Mouse (Mus musculus): ENCODE measurements around the gene Cacna1b. TPM values are rescaled to one million over a fixed set of nuclear protein-coding genes. Genes with fewer than 3 reads are reported as not detected.

Cacna1b gene
- polyA plus RNA-seq, 1 experiment from 2014 or later = 12.0 TPM

- Histone ChIP-seq H3K9me3 (ENCODE audit: control insufficient read depth, low read length) (no peaks in the 10 kb centered on the region), H3K36me3 (ENCODE audit: control insufficient read depth, insufficient read depth, low read length) (peaks cover 53% of the 10 kb centered on the region), H3K4me1 (ENCODE audit: control insufficient read depth, insufficient read depth, low read length) (no peaks in the 10 kb centered on the region), H3K27me3 (ENCODE audit: control insufficient read depth, insufficient read depth, low read length) (no peaks in the 10 kb centered on the region), H3K27ac (replicated peaks; ENCODE audit: low read depth, low read length) (no peak overlapping the region), H3K4me2 (ENCODE audit: low read length) (no peak overlapping the region), H3K4me3 (replicated peaks; ENCODE audit: low read depth, low read length) (no peak overlapping the region), H3K9ac (replicated peaks; ENCODE audit: low read length) (no peak overlapping the region)
- ATAC-seq (ENCODE audit: low FRiP score, low TSS enrichment) (no peak), DNase-seq (no peak)
- 79% methylated on average over 7 of the region's 7 CpGs for WGBS
Observed at GRCm38 (mm10) chr2:24747878-24748277, 15.1 kb downstream of the Cacna1b start.

GRCm38 (mm10) chr2:24739701-24740100, 23.3 kb downstream of the Cacna1b start:
- 94% methylated on average over 5 of the region's 5 CpGs for WGBS
- Histone ChIP-seq H3K27ac (replicated peaks; ENCODE audit: low read depth, low read length) (no peak overlapping the region), H3K36me3 (ENCODE audit: control insufficient read depth, insufficient read depth, low read length) (0 out of 2 replicates have a peak, but pooled peaks cover 8% of the 10 kb centered on the region), H3K4me3 (replicated peaks; ENCODE audit: low read depth, low read length) (no peak overlapping the region), H3K4me2 (ENCODE audit: low read length) (no peak overlapping the region), H3K9ac (replicated peaks; ENCODE audit: low read length) (no peak overlapping the region), H3K4me1 (ENCODE audit: control insufficient read depth, insufficient read depth, low read length) (no peaks in the 10 kb centered on the region), H3K27me3 (ENCODE audit: control insufficient read depth, insufficient read depth, low read length) (no peaks in the 10 kb centered on the region), H3K9me3 (ENCODE audit: control insufficient read depth, low read length) (no peaks in the 10 kb centered on the region)
- ATAC-seq (ENCODE audit: low FRiP score, low TSS enrichment) (no peak), DNase-seq (no peak)

- H3K4me1 ChIP-seq (ENCODE audit: control insufficient read depth, insufficient read depth, low read length) = no peaks in the 10 kb centered on the region
- H3K27ac ChIP-seq (replicated peaks; ENCODE audit: low read depth, low read length) = no peak overlapping the region
- ATAC-seq (ENCODE audit: low FRiP score, low TSS enrichment) = no peak
- DNase-seq = no peak
- no peaks in the 10 kb centered on the region for H3K27me3 ChIP-seq (ENCODE audit: control insufficient read depth, insufficient read depth, low read length)
- H3K36me3 ChIP-seq (ENCODE audit: control insufficient read depth, insufficient read depth, low read length) = peaks cover 36% of the 10 kb centered on the region
- H3K9me3 ChIP-seq (ENCODE audit: control insufficient read depth, low read length) = no peaks in the 10 kb centered on the region
- H3K4me2 ChIP-seq (ENCODE audit: low read length) = no peak overlapping the region
- H3K9ac ChIP-seq (replicated peaks; ENCODE audit: low read length) = no peak overlapping the region
- 91% methylated on average over 4 of the region's 4 CpGs for WGBS
- no peak overlapping the region for H3K4me3 ChIP-seq (replicated peaks; ENCODE audit: low read depth, low read length)
Observed at GRCm38 (mm10) chr2:24733157-24733556, 29.8 kb downstream of the Cacna1b start.

- no peak for ATAC-seq (ENCODE audit: low FRiP score, low TSS enrichment)
- DNase-seq = no peak
- WGBS = 96% methylated on average over 4 of the region's 4 CpGs
Observed at GRCm38 (mm10) chr2:24725865-24726264, 37.1 kb downstream of the Cacna1b start.

GRCm38 (mm10) chr2:24719645-24720379, 43.1 kb downstream of the Cacna1b start:
- H3K27ac ChIP-seq (replicated peaks; ENCODE audit: low read depth, low read length) = no peak overlapping the region
- no peak overlapping the region for H3K4me2 ChIP-seq (ENCODE audit: low read length)
- peaks cover 39% of the 10 kb centered on the region for H3K36me3 ChIP-seq (ENCODE audit: control insufficient read depth, insufficient read depth, low read length)
- H3K9ac ChIP-seq (replicated peaks; ENCODE audit: low read length) = no peak overlapping the region
- H3K9me3 ChIP-seq (ENCODE audit: control insufficient read depth, low read length) = no peaks in the 10 kb centered on the region
- WGBS = 95% methylated on average over 14 of the region's 14 CpGs
- H3K4me1 ChIP-seq (ENCODE audit: control insufficient read depth, insufficient read depth, low read length) = no peaks in the 10 kb centered on the region
- no peak overlapping the region for H3K4me3 ChIP-seq (replicated peaks; ENCODE audit: low read depth, low read length)
- no peaks in the 10 kb centered on the region for H3K27me3 ChIP-seq (ENCODE audit: control insufficient read depth, insufficient read depth, low read length)
- ATAC-seq (ENCODE audit: low FRiP score, low TSS enrichment) = no peak
- DNase-seq = no peak

More at GRCm38 (mm10) chr2:24725865-24726264, 37.1 kb downstream of the Cacna1b start:
- Histone ChIP-seq H3K9ac (replicated peaks; ENCODE audit: low read length) (no peak overlapping the region), H3K27ac (replicated peaks; ENCODE audit: low read depth, low read length) (no peak overlapping the region), H3K27me3 (ENCODE audit: control insufficient read depth, insufficient read depth, low read length) (no peaks in the 10 kb centered on the region), H3K4me2 (ENCODE audit: low read length) (no peak overlapping the region), H3K4me1 (ENCODE audit: control insufficient read depth, insufficient read depth, low read length) (no peaks in the 10 kb centered on the region), H3K36me3 (ENCODE audit: control insufficient read depth, insufficient read depth, low read length) (peaks cover 29% of the 10 kb centered on the region), H3K4me3 (replicated peaks; ENCODE audit: low read depth, low read length) (no peak overlapping the region), H3K9me3 (ENCODE audit: control insufficient read depth, low read length) (no peaks in the 10 kb centered on the region)

- ATAC-seq (ENCODE audit: low FRiP score, low TSS enrichment) (no peak), DNase-seq (no peak)
- H3K9ac ChIP-seq (replicated peaks; ENCODE audit: low read length) = no peak overlapping the region
- H3K4me3 ChIP-seq (replicated peaks; ENCODE audit: low read depth, low read length) = no peak overlapping the region
- WGBS = 83% methylated on average over 4 of the region's 4 CpGs
- peaks cover 39% of the 10 kb centered on the region for H3K36me3 ChIP-seq (ENCODE audit: control insufficient read depth, insufficient read depth, low read length)
- no peak overlapping the region for H3K27ac ChIP-seq (replicated peaks; ENCODE audit: low read depth, low read length)
- no peak overlapping the region for H3K4me2 ChIP-seq (ENCODE audit: low read length)
- no peaks in the 10 kb centered on the region for H3K9me3 ChIP-seq (ENCODE audit: control insufficient read depth, low read length)
- H3K4me1 ChIP-seq (ENCODE audit: control insufficient read depth, insufficient read depth, low read length) = no peaks in the 10 kb centered on the region
- H3K27me3 ChIP-seq (ENCODE audit: control insufficient read depth, insufficient read depth, low read length) = no peaks in the 10 kb centered on the region
Observed at GRCm38 (mm10) chr2:24718906-24719305, 44.0 kb downstream of the Cacna1b start.

GRCm38 (mm10) chr2:24717963-24718362, 45.0 kb downstream of the Cacna1b start:
- peaks cover 39% of the 10 kb centered on the region for H3K36me3 ChIP-seq (ENCODE audit: control insufficient read depth, insufficient read depth, low read length)
- no peaks in the 10 kb centered on the region for H3K9me3 ChIP-seq (ENCODE audit: control insufficient read depth, low read length)
- 83% methylated on average over 7 of the region's 7 CpGs for WGBS
- no peak overlapping the region for H3K4me2 ChIP-seq (ENCODE audit: low read length)
- no peak overlapping the region for H3K4me3 ChIP-seq (replicated peaks; ENCODE audit: low read depth, low read length)
- DNase-seq (no peak), ATAC-seq (ENCODE audit: low FRiP score, low TSS enrichment) (no peak)
- H3K27ac ChIP-seq (replicated peaks; ENCODE audit: low read depth, low read length) = no peak overlapping the region
- H3K4me1 ChIP-seq (ENCODE audit: control insufficient read depth, insufficient read depth, low read length) = no peaks in the 10 kb centered on the region
- H3K9ac ChIP-seq (replicated peaks; ENCODE audit: low read length) = no peak overlapping the region
- H3K27me3 ChIP-seq (ENCODE audit: control insufficient read depth, insufficient read depth, low read length) = no peaks in the 10 kb centered on the region

- no peak overlapping the region for H3K4me2 ChIP-seq (ENCODE audit: low read length)
- no peaks in the 10 kb centered on the region for H3K27me3 ChIP-seq (ENCODE audit: control insufficient read depth, insufficient read depth, low read length)
- no peaks in the 10 kb centered on the region for H3K9me3 ChIP-seq (ENCODE audit: control insufficient read depth, low read length)
- no peak for DNase-seq
- no peak overlapping the region for H3K4me3 ChIP-seq (replicated peaks; ENCODE audit: low read depth, low read length)
- peaks cover 39% of the 10 kb centered on the region for H3K36me3 ChIP-seq (ENCODE audit: control insufficient read depth, insufficient read depth, low read length)
- no peaks in the 10 kb centered on the region for H3K4me1 ChIP-seq (ENCODE audit: control insufficient read depth, insufficient read depth, low read length)
- 90% methylated on average over 4 of the region's 4 CpGs for WGBS
- ATAC-seq (ENCODE audit: low FRiP score, low TSS enrichment) = no peak
- no peak overlapping the region for H3K9ac ChIP-seq (replicated peaks; ENCODE audit: low read length)
- H3K27ac ChIP-seq (replicated peaks; ENCODE audit: low read depth, low read length) = no peak overlapping the region
Observed at GRCm38 (mm10) chr2:24717461-24717860, 45.5 kb downstream of the Cacna1b start.

GRCm38 (mm10) chr2:24705929-24706328, 57.0 kb downstream of the Cacna1b start:
- Histone ChIP-seq H3K4me1 (ENCODE audit: control insufficient read depth, insufficient read depth, low read length) (no peaks in the 10 kb centered on the region), H3K36me3 (ENCODE audit: control insufficient read depth, insufficient read depth, low read length) (peaks cover 45% of the 10 kb centered on the region), H3K4me2 (ENCODE audit: low read length) (no peak overlapping the region), H3K27me3 (ENCODE audit: control insufficient read depth, insufficient read depth, low read length) (no peaks in the 10 kb centered on the region), H3K9ac (replicated peaks; ENCODE audit: low read length) (no peak overlapping the region), H3K4me3 (replicated peaks; ENCODE audit: low read depth, low read length) (no peak overlapping the region), H3K9me3 (ENCODE audit: control insufficient read depth, low read length) (0 out of 2 replicates have a peak, but pooled peaks cover 9% of the 10 kb centered on the region), H3K27ac (replicated peaks; ENCODE audit: low read depth, low read length) (no peak overlapping the region)
- DNase-seq (no peak), ATAC-seq (ENCODE audit: low FRiP score, low TSS enrichment) (no peak)
- WGBS = 85% methylated on average over 10 of the region's 10 CpGs

Measured in midbrain, embryonic 14.5 days (tissue).